Mouse (Mus musculus) adrenal gland (tissue): ENCODE results near the gene Nrip1.

Experiments used
- intact Hi-C: fragments of 180-260 bp; cut with DNase I; formaldehyde crosslinking; loops from one replicate; pipeline ENCODE4 v1.15.1; 2025

The Nrip1 gene

GRCm38 (mm10) chr16:76316940-76317822 is 56.4 kb downstream of the Nrip1 start:
- intact Hi-C loops = no loop called here

GRCm38 (mm10) chr16:76315642-76316041 is 58.0 kb downstream of the Nrip1 start:
- intact Hi-C loops = no loop called here

- intact Hi-C loops = no loop called here
Observed at GRCm38 (mm10) chr16:76314013-76314950, 59.3 kb downstream of the Nrip1 start.

- intact Hi-C loops = no loop called here
Observed at GRCm38 (mm10) chr16:76312887-76313420, 60.7 kb downstream of the Nrip1 start.

- intact Hi-C loops = no loop called here
Observed at GRCm38 (mm10) chr16:76310791-76311190, 62.8 kb downstream of the Nrip1 start.

GRCm38 (mm10) chr16:76310286-76310685 is 63.3 kb downstream of the Nrip1 start:
- intact Hi-C loops = no loop called here

- intact Hi-C loops = no loop called here
Observed at GRCm38 (mm10) chr16:76309280-76309679, 64.3 kb downstream of the Nrip1 start.

- intact Hi-C loops = no loop called here
Observed at GRCm38 (mm10) chr16:76307039-76307438, 66.6 kb downstream of the Nrip1 start.

- intact Hi-C loops = no loop called here
Observed at GRCm38 (mm10) chr16:76306446-76306845, 67.2 kb downstream of the Nrip1 start.

GRCm38 (mm10) chr16:76303436-76303835 is 70.2 kb downstream of the Nrip1 start:
- intact Hi-C loops = no loop called here

- intact Hi-C loops = no loop called here
Observed at GRCm38 (mm10) chr16:76301728-76302050, 71.9 kb downstream of the Nrip1 start.

GRCm38 (mm10) chr16:76301037-76301727 is 72.4 kb downstream of the Nrip1 start:
- intact Hi-C loops = no loop called here

GRCm38 (mm10) chr16:76300452-76300851 is 73.2 kb downstream of the Nrip1 start:
- intact Hi-C loops = no loop called here

GRCm38 (mm10) chr16:76299511-76299910 is 74.1 kb downstream of the Nrip1 start:
- intact Hi-C loops = loop anchor here (5.0 kb wide), 1 partner anchor 68 kb away; no protein-coding TSS in a partner anchor

- intact Hi-C loops = loop anchor here (5.0 kb wide), 1 partner anchor 72 kb away; no protein-coding TSS in a partner anchor
Observed at GRCm38 (mm10) chr16:76295322-76295721, 78.3 kb downstream of the Nrip1 start.

- intact Hi-C loops = no loop called here
Observed at GRCm38 (mm10) chr16:76294550-76294949, 79.1 kb downstream of the Nrip1 start.

- intact Hi-C loops = no loop called here
Observed at GRCm38 (mm10) chr16:76293765-76294463, 79.7 kb downstream of the Nrip1 start.

GRCm38 (mm10) chr16:76293176-76293575 is 80.5 kb downstream of the Nrip1 start:
- intact Hi-C loops = no loop called here

GRCm38 (mm10) chr16:76292656-76293055 is 81.0 kb downstream of the Nrip1 start:
- intact Hi-C loops = no loop called here

GRCm38 (mm10) chr16:76291366-76291765 is 82.3 kb downstream of the Nrip1 start:
- intact Hi-C loops = no loop called here
